Mouse (Mus musculus): ENCODE data around the gene Lamc1. TPM values are rescaled to one million over a fixed set of nuclear protein-coding genes. Genes with fewer than 3 reads are reported as not detected.
A peak's percentile ranks its signal among the peaks of the same experiment; 100 is the strongest.

The Lamc1 gene
- polyA plus RNA-seq, 1 experiment from 2014 or later, result 87.6 TPM

- Histone ChIP-seq H3K4me2 (no peak overlapping the region), H3K27ac (ENCODE audit: low read depth, low read length) (no peak overlapping the region), H3K36me3 (ENCODE audit: control insufficient read depth, insufficient read depth, low read length) (no peaks in the 10 kb centered on the region), H3K9me3 (replicated peaks; ENCODE audit: control insufficient read depth, low read length) (no peaks in the 10 kb centered on the region), H3K9ac (ENCODE audit: low read depth, low read length) (no peak overlapping the region), H3K4me3 (ENCODE audit: low read depth, low read length) (no peak overlapping the region), H3K27me3 (ENCODE audit: control insufficient read depth, insufficient read depth, low read length) (no peaks in the 10 kb centered on the region), H3K4me1 (ENCODE audit: control insufficient read depth, insufficient read depth, low read length) (no peaks in the 10 kb centered on the region)
- WGBS (ENCODE audit: insufficient replicate concordance), result 88% methylated on average over 4 of the region's 4 CpGs
- no peak for ATAC-seq (replicated peaks; ENCODE audit: insufficient number of reproducible peaks, low FRiP score, low TSS enrichment)
Observed at GRCm38 (mm10) chr1:153361926-153362325, 29.3 kb upstream of the Lamc1 start.

DNA sequence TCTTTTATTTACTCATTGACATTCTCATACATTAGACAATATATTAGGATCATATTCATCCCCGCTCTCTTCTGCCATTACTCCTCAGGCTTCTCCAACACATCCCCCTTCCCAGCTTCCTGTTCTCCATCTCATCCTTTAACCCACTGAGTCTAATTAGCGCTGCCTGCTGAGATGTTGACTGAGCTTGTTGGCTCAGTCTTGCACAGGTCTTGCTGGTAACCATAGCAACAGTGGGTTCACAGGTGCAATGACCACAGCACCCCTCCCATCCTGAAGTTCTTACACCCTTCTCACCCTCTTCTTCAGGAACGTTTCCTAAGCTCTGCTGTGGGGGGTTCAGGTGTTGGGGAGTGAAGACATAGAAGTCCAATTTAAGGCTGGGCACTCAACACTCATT lies 28.0 kb upstream of the Lamc1 start:
- no peak overlapping the region for H3K27ac ChIP-seq (ENCODE audit: low read depth, low read length)
- WGBS (ENCODE audit: insufficient replicate concordance), result 51% methylated on average over 3 of the region's 3 CpGs
- no peaks in the 10 kb centered on the region for H3K4me1 ChIP-seq (ENCODE audit: control insufficient read depth, insufficient read depth, low read length)
- no peaks in the 10 kb centered on the region for H3K27me3 ChIP-seq (ENCODE audit: control insufficient read depth, insufficient read depth, low read length)
- no peak for ATAC-seq (replicated peaks; ENCODE audit: insufficient number of reproducible peaks, low FRiP score, low TSS enrichment)
- no peaks in the 10 kb centered on the region for H3K9me3 ChIP-seq (replicated peaks; ENCODE audit: control insufficient read depth, low read length)
- H3K36me3 ChIP-seq (ENCODE audit: control insufficient read depth, insufficient read depth, low read length), result no peaks in the 10 kb centered on the region
- H3K4me2 ChIP-seq, result no peak overlapping the region
- no peak overlapping the region for H3K9ac ChIP-seq (ENCODE audit: low read depth, low read length)
- no peak overlapping the region for H3K4me3 ChIP-seq (ENCODE audit: low read depth, low read length)

GRCm38 (mm10) chr1:153357218-153357617 lies 24.6 kb upstream of the Lamc1 start:
- Histone ChIP-seq H3K36me3 (ENCODE audit: control insufficient read depth, insufficient read depth, low read length) (no peaks in the 10 kb centered on the region), H3K27ac (ENCODE audit: low read depth, low read length) (no peak overlapping the region), H3K27me3 (ENCODE audit: control insufficient read depth, insufficient read depth, low read length) (no peaks in the 10 kb centered on the region), H3K4me2 (no peak overlapping the region), H3K4me3 (ENCODE audit: low read depth, low read length) (no peak overlapping the region), H3K4me1 (ENCODE audit: control insufficient read depth, insufficient read depth, low read length) (peaks cover 6% of the 10 kb centered on the region), H3K9me3 (replicated peaks; ENCODE audit: control insufficient read depth, low read length) (no peaks in the 10 kb centered on the region), H3K9ac (ENCODE audit: low read depth, low read length) (no peak overlapping the region)
- 75% methylated on average over 1 of the region's 1 CpGs for WGBS (ENCODE audit: insufficient replicate concordance)
- no peak for ATAC-seq (replicated peaks; ENCODE audit: insufficient number of reproducible peaks, low FRiP score, low TSS enrichment)

DNA sequence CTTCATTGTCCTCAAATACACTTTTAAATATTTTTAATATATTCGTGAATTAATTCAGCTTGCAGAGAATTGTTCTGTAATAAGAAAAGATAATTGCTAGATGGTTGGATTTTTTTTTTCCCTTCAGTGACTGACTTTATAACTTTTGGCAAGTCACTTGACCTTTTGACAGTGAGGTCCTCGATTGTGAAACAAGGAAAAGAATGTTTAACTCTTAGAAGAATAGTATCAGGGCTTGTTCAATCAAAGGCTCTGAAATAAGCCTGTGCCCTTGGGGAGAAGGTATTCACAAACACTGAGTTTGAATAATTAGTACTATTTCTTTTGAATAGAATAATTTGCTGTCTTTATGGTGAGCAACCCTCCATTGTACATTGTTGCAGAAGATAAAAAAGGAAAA lies 21.9 kb upstream of the Lamc1 start:
- H3K4me1 ChIP-seq (ENCODE audit: control insufficient read depth, insufficient read depth, low read length), result peaks cover 6% of the 10 kb centered on the region
- H3K4me2 ChIP-seq, result no peak overlapping the region
- H3K9me3 ChIP-seq (replicated peaks; ENCODE audit: control insufficient read depth, low read length), result no peaks in the 10 kb centered on the region
- no peak overlapping the region for H3K9ac ChIP-seq (ENCODE audit: low read depth, low read length)
- no peaks in the 10 kb centered on the region for H3K36me3 ChIP-seq (ENCODE audit: control insufficient read depth, insufficient read depth, low read length)
- WGBS (ENCODE audit: insufficient replicate concordance), result 41% methylated on average over 2 of the region's 2 CpGs
- no peak for ATAC-seq (replicated peaks; ENCODE audit: insufficient number of reproducible peaks, low FRiP score, low TSS enrichment)
- no peaks in the 10 kb centered on the region for H3K27me3 ChIP-seq (ENCODE audit: control insufficient read depth, insufficient read depth, low read length)
- no peak overlapping the region for H3K27ac ChIP-seq (ENCODE audit: low read depth, low read length)
- H3K4me3 ChIP-seq (ENCODE audit: low read depth, low read length), result no peak overlapping the region

DNA sequence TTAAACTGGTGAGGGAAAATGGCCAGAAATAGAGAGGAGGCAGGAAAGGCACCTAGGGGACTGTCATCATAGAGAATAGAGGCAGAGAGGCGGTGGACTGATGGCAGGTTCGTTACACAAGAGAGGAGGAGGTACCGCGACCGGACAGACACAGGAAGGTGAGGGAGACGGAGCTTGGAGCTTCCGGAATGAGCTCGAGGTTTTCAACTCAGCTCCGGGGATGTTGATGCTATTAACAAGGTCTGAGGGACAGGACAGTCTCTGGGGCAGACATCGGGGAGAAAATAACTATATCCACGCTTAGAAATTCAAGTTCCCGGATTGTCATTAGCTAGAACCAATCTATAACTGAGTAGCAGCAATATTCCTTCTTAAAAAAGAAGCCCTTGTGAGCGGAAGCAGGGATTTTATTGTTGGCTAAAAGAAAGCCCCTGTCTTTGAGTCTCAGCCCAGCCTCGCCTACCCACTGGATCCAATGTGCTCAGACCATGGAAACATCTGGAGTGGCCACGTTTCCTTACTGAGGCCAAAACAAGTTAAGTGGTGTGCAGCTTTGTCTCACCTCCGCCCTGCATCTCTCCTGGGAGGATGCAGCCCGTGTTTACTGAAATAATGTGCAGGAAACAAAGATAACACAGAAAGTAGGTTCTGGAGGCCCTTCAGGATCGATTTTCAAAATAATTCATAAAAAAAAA lies 21.3 kb upstream of the Lamc1 start:
- ATAC-seq (replicated peaks; ENCODE audit: insufficient number of reproducible peaks, low FRiP score, low TSS enrichment), result no peak
- H3K4me1 ChIP-seq (ENCODE audit: control insufficient read depth, insufficient read depth, low read length), result peaks cover 6% of the 10 kb centered on the region
- H3K4me2 ChIP-seq, result no peak overlapping the region
- H3K9me3 ChIP-seq (replicated peaks; ENCODE audit: control insufficient read depth, low read length), result no peaks in the 10 kb centered on the region
- 64% methylated on average over 18 of the region's 18 CpGs for WGBS (ENCODE audit: insufficient replicate concordance)
- no peak overlapping the region for H3K9ac ChIP-seq (ENCODE audit: low read depth, low read length)
- H3K27me3 ChIP-seq (ENCODE audit: control insufficient read depth, insufficient read depth, low read length), result no peaks in the 10 kb centered on the region
- 0 out of 2 replicates have a peak overlapping the region, but pooled peaks have one; percentile 29 for H3K27ac ChIP-seq (ENCODE audit: low read depth, low read length)
- H3K36me3 ChIP-seq (ENCODE audit: control insufficient read depth, insufficient read depth, low read length), result no peaks in the 10 kb centered on the region
- H3K4me3 ChIP-seq (ENCODE audit: low read depth, low read length), result no peak overlapping the region

- H3K4me1 ChIP-seq (ENCODE audit: control insufficient read depth, insufficient read depth, low read length), result peaks cover 6% of the 10 kb centered on the region
- 60% methylated on average over 4 of the region's 4 CpGs for WGBS (ENCODE audit: insufficient replicate concordance)
- H3K27me3 ChIP-seq (ENCODE audit: control insufficient read depth, insufficient read depth, low read length), result no peaks in the 10 kb centered on the region
- H3K4me2 ChIP-seq, result no peak overlapping the region
- H3K9me3 ChIP-seq (replicated peaks; ENCODE audit: control insufficient read depth, low read length), result no peaks in the 10 kb centered on the region
- no peak for ATAC-seq (replicated peaks; ENCODE audit: insufficient number of reproducible peaks, low FRiP score, low TSS enrichment)
- H3K36me3 ChIP-seq (ENCODE audit: control insufficient read depth, insufficient read depth, low read length), result no peaks in the 10 kb centered on the region
- no peak overlapping the region for H3K27ac ChIP-seq (ENCODE audit: low read depth, low read length)
- H3K9ac ChIP-seq (ENCODE audit: low read depth, low read length), result no peak overlapping the region
- H3K4me3 ChIP-seq (ENCODE audit: low read depth, low read length), result no peak overlapping the region
Observed at GRCm38 (mm10) chr1:153351034-153351433, 18.4 kb upstream of the Lamc1 start.

- no peak for ATAC-seq (replicated peaks; ENCODE audit: insufficient number of reproducible peaks, low FRiP score, low TSS enrichment)
- H3K4me3 ChIP-seq (ENCODE audit: low read depth, low read length), result no peak overlapping the region
Observed at GRCm38 (mm10) chr1:153347726-153348125, 15.1 kb upstream of the Lamc1 start.

GRCm38 (mm10) chr1:153347040-153347439 lies 14.5 kb upstream of the Lamc1 start:
- no peak overlapping the region for H3K9ac ChIP-seq (ENCODE audit: low read depth, low read length)
- H3K36me3 ChIP-seq (ENCODE audit: control insufficient read depth, insufficient read depth, low read length), result no peaks in the 10 kb centered on the region
- ATAC-seq (replicated peaks; ENCODE audit: insufficient number of reproducible peaks, low FRiP score, low TSS enrichment), result no peak
- H3K4me2 ChIP-seq, result no peak overlapping the region
- no peak overlapping the region for H3K4me3 ChIP-seq (ENCODE audit: low read depth, low read length)
- H3K9me3 ChIP-seq (replicated peaks; ENCODE audit: control insufficient read depth, low read length), result no peaks in the 10 kb centered on the region
- no peak overlapping the region for H3K27ac ChIP-seq (ENCODE audit: low read depth, low read length)
- H3K4me1 ChIP-seq (ENCODE audit: control insufficient read depth, insufficient read depth, low read length), result no peaks in the 10 kb centered on the region
- H3K27me3 ChIP-seq (ENCODE audit: control insufficient read depth, insufficient read depth, low read length), result no peaks in the 10 kb centered on the region
- WGBS (ENCODE audit: insufficient replicate concordance), result 86% methylated on average over 2 of the region's 2 CpGs

More at GRCm38 (mm10) chr1:153347726-153348125, 15.1 kb upstream of the Lamc1 start:
- Histone ChIP-seq H3K9ac (ENCODE audit: low read depth, low read length) (no peak overlapping the region), H3K36me3 (ENCODE audit: control insufficient read depth, insufficient read depth, low read length) (no peaks in the 10 kb centered on the region), H3K27me3 (ENCODE audit: control insufficient read depth, insufficient read depth, low read length) (no peaks in the 10 kb centered on the region), H3K4me2 (no peak overlapping the region), H3K27ac (ENCODE audit: low read depth, low read length) (no peak overlapping the region), H3K9me3 (replicated peaks; ENCODE audit: control insufficient read depth, low read length) (no peaks in the 10 kb centered on the region), H3K4me1 (ENCODE audit: control insufficient read depth, insufficient read depth, low read length) (no peaks in the 10 kb centered on the region)
- WGBS (ENCODE audit: insufficient replicate concordance), result 59% methylated on average over 3 of the region's 3 CpGs

DNA sequence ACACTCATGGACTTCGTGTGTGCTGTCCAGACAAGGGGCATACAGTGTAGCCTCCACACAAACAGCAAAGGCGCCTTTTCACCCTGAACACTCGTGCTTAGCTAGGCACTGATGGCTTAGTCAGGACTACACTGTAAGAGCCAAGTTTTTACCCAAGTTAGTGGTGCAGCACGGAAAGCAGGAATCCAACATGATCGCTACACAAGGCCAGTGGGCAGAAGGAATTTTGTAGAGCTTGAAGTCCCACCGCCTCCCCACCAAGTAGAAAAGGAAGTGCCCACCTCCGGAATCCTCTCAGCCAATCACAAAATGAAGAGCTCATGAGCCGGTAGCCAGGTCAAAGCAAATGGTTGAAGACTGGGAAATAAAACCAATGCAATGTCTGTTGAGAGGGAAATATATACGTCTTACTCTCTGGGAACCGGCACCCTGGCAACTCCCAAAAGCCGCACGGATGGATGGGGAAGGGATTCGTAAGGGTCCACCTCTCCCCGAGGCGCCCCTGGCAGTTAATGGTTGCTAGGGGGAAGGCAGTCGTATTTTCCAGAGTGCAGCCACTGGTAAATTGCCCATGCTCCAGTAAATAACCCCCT lies 13.2 kb upstream of the Lamc1 start:
- H3K4me2 ChIP-seq, result peak overlapping the region; percentile 34; the same call in 1 of the 2 replicates
- no peaks in the 10 kb centered on the region for H3K36me3 ChIP-seq (ENCODE audit: control insufficient read depth, insufficient read depth, low read length)
- H3K4me1 ChIP-seq (ENCODE audit: control insufficient read depth, insufficient read depth, low read length), result no peaks in the 10 kb centered on the region
- H3K9me3 ChIP-seq (replicated peaks; ENCODE audit: control insufficient read depth, low read length), result no peaks in the 10 kb centered on the region
- H3K4me3 ChIP-seq (ENCODE audit: low read depth, low read length), result peak overlapping the region; percentile 1; the same call in 1 of the 2 replicates
- H3K27ac ChIP-seq (ENCODE audit: low read depth, low read length), result no peak overlapping the region
- no peak overlapping the region for H3K9ac ChIP-seq (ENCODE audit: low read depth, low read length)
- H3K27me3 ChIP-seq (ENCODE audit: control insufficient read depth, insufficient read depth, low read length), result no peaks in the 10 kb centered on the region
- ATAC-seq (replicated peaks; ENCODE audit: insufficient number of reproducible peaks, low FRiP score, low TSS enrichment), result no peak
- WGBS (ENCODE audit: insufficient replicate concordance), result 66% methylated on average over 16 of the region's 16 CpGs
